Mouse (Mus musculus) midbrain, embryonic 14.5 days (tissue): ENCODE measurements around the gene Mcts1. TPM values are rescaled to one million over a fixed set of nuclear protein-coding genes. Genes with fewer than 3 reads are reported as not detected.

Source experiments
- ATAC-seq: fragments of 200-750 bp; cut with Nextera tagmentation; 2 replicates; pipeline ENCODE4 v1.8.0; 2017; ENCODE audit warnings: moderate number of reproducible peaks, moderate library complexity; ENCODE audit not compliant: low FRiP score, low TSS enrichment
- DNase-seq: peaks from one replicate; pipeline ENCODE4 v3.0.0-alpha.2; 2015
- H3K27ac ChIP-seq: fragments of 300-500 bp; sonication (generic); replicated peaks from 2 replicates; pipeline ENCODE4 v1.5.1; 2014; ENCODE audit warnings: mild to moderate bottlenecking, low read depth, low read length, moderate library complexity
- H3K27me3 ChIP-seq: fragments of 300-500 bp; sonication (generic); 2 replicates; pipeline ENCODE4 v1.6.1; 2014; ENCODE audit warnings: low read length, control low read depth, mixed read lengths; ENCODE audit not compliant: control insufficient read depth, insufficient read depth
- H3K36me3 ChIP-seq: fragments of 300-500 bp; sonication (generic); 2 replicates; pipeline ENCODE4 v1.6.1; 2014; ENCODE audit warnings: low read length, control low read depth; ENCODE audit not compliant: control insufficient read depth, insufficient read depth
- H3K4me1 ChIP-seq: fragments of 300-500 bp; sonication (generic); 2 replicates; pipeline ENCODE4 v1.6.1; 2014; ENCODE audit warnings: mild to moderate bottlenecking, antibody characterized with exemption, low read length, control low read depth; ENCODE audit not compliant: control insufficient read depth, insufficient read depth
- H3K4me2 ChIP-seq: fragments of 300-500 bp; sonication (generic); 2 replicates; pipeline ENCODE4 v1.6.1; 2014; ENCODE audit warnings: mild to moderate bottlenecking, low read length, moderate library complexity
- H3K4me3 ChIP-seq: fragments of 300-500 bp; sonication (generic); replicated peaks from 2 replicates; pipeline ENCODE4 v1.5.1; 2014; ENCODE audit warnings: low read depth, low read length
- H3K9ac ChIP-seq: fragments of 300-500 bp; sonication (generic); replicated peaks from 2 replicates; pipeline ENCODE4 v1.6.1; 2014; ENCODE audit warnings: mild to moderate bottlenecking, low read length, moderate library complexity
- H3K9me3 ChIP-seq: fragments of 300-500 bp; sonication (generic); 2 replicates; pipeline ENCODE4 v1.6.1; 2016; ENCODE audit warnings: low read length, control low read depth, mixed read lengths; ENCODE audit not compliant: control insufficient read depth
- WGBS: fragments of 180-500 bp; shearing (Covaris S2); extraction: QIAGEN DNeasy Blood & Tissue Kit; methylation state at CpG from one replicate; pipeline ENCODE4 v1.1.7; 2014; 5-methylcytosine and 5-hydroxymethylcytosine counted together
- polyA plus RNA-seq: library from polyadenylated mRNA; unstranded; fragments of >200 nt; fragmentation: Nextera tagmentation; extraction: Ambion mirVana; gene quantifications from 2 replicates; pipeline ENCODE4 v1.2.1, GENCODE M21; 2014

Gene Mcts1
- polyA plus RNA-seq: 167 and 181 TPM in 2 replicates

- WGBS: 27% methylated on average over 26 of the region's 26 CpGs
- ATAC-seq: peak; percentile 91
Measured at GRCm38 (mm10) chrX:38600177-38600994, at the start of gene Mcts1. TSS of gene Mcts1 (plus strand) at chrX:38600578.

GRCm38 (mm10) chrX:38553255-38553654 lies 47.1 kb upstream of the Mcts1 start:
- Histone ChIP-seq H3K4me2 (no peak overlapping the region), H3K36me3 (peaks cover 11% of the 10 kb centered on the region), H3K27me3 (no peaks in the 10 kb centered on the region), H3K27ac (no peak overlapping the region), H3K4me1 (no peaks in the 10 kb centered on the region), H3K4me3 (no peak overlapping the region), H3K9me3 (no peaks in the 10 kb centered on the region), H3K9ac (no peak overlapping the region)
- ATAC-seq (no peak), DNase-seq (no peak)

More at GRCm38 (mm10) chrX:38600177-38600994, at the start of gene Mcts1:
- no peaks in the 10 kb centered on the region for H3K4me1 ChIP-seq
- peak within 1 kb of the TSS; percentile 47 for H3K4me3 ChIP-seq
- no peaks in the 10 kb centered on the region for H3K27me3 ChIP-seq
- H3K27ac ChIP-seq: peak within 1 kb of the TSS; percentile 82
- peak within 1 kb of the TSS; percentile 62 for H3K9ac ChIP-seq
- H3K9me3 ChIP-seq: no peaks in the 10 kb centered on the region
- DNase-seq: peak; percentile 90
- peak within 1 kb of the TSS; percentile 59 for H3K4me2 ChIP-seq
- no peaks in the 10 kb centered on the region for H3K36me3 ChIP-seq

GRCm38 (mm10) chrX:38563941-38564541 lies 36.3 kb upstream of the Mcts1 start:
- ATAC-seq (no peak; the same call in 1 of the 2 replicates), DNase-seq (no peak)
- peak overlapping the region; percentile 93 for H3K27ac ChIP-seq
- H3K4me2 ChIP-seq: peak overlapping the region; percentile 65
- peaks cover 3% of the 10 kb centered on the region; the same call in 1 of the 2 replicates for H3K4me1 ChIP-seq
- H3K9me3 ChIP-seq: no peaks in the 10 kb centered on the region
- peak overlapping the region; percentile 60 for H3K9ac ChIP-seq
- no peaks in the 10 kb centered on the region for H3K27me3 ChIP-seq
- no peaks in the 10 kb centered on the region for H3K36me3 ChIP-seq
- WGBS: 21% methylated on average over 14 of the region's 19 CpGs
- peak overlapping the region; percentile 52 for H3K4me3 ChIP-seq

- H3K27me3 ChIP-seq: no peaks in the 10 kb centered on the region
- peak overlapping the region; percentile 93 for H3K27ac ChIP-seq
Measured at GRCm38 (mm10) chrX:38564542-38565175, 35.7 kb upstream of the Mcts1 start.

GRCm38 (mm10) chrX:38565176-38565542 lies 35.2 kb upstream of the Mcts1 start:
- Histone ChIP-seq H3K4me2 (peak overlapping the region; percentile 65), H3K27ac (peak overlapping the region; percentile 93), H3K9me3 (no peaks in the 10 kb centered on the region), H3K27me3 (no peaks in the 10 kb centered on the region), H3K4me1 (peaks cover 3% of the 10 kb centered on the region; the same call in 1 of the 2 replicates), H3K4me3 (peak overlapping the region; percentile 52), H3K9ac (peak overlapping the region; percentile 60; the same call in 1 of the 2 replicates), H3K36me3 (no peaks in the 10 kb centered on the region)
- DNase-seq (no peak), ATAC-seq (no peak)
- 23% methylated on average over 8 of the region's 8 CpGs for WGBS

More at GRCm38 (mm10) chrX:38564542-38565175, 35.7 kb upstream of the Mcts1 start:
- 23% methylated on average over 40 of the region's 52 CpGs for WGBS
- Histone ChIP-seq H3K4me1 (peaks cover 3% of the 10 kb centered on the region; the same call in 1 of the 2 replicates), H3K4me3 (peak overlapping the region; percentile 52), H3K4me2 (peak overlapping the region; percentile 65), H3K9me3 (no peaks in the 10 kb centered on the region), H3K9ac (peak overlapping the region; percentile 60), H3K36me3 (no peaks in the 10 kb centered on the region)
- DNase-seq (peak; percentile 94), ATAC-seq (peak; percentile 96)

- ATAC-seq (no peak), DNase-seq (no peak)
- Histone ChIP-seq H3K4me2 (no peak overlapping the region), H3K9me3 (no peaks in the 10 kb centered on the region), H3K4me3 (no peak overlapping the region), H3K27me3 (no peaks in the 10 kb centered on the region), H3K4me1 (peaks cover 3% of the 10 kb centered on the region; the same call in 1 of the 2 replicates), H3K36me3 (no peaks in the 10 kb centered on the region), H3K27ac (no peak overlapping the region), H3K9ac (no peak overlapping the region)
- 79% methylated on average over 6 of the region's 6 CpGs for WGBS
Measured at GRCm38 (mm10) chrX:38566521-38567205, 33.7 kb upstream of the Mcts1 start.

- ATAC-seq (no peak), DNase-seq (no peak)
- Histone ChIP-seq H3K4me2 (no peak within 1 kb of the TSS), H3K27ac (no peak within 1 kb of the TSS), H3K9me3 (no peaks in the 10 kb centered on the region), H3K27me3 (no peaks in the 10 kb centered on the region), H3K36me3 (no peaks in the 10 kb centered on the region), H3K4me3 (no peak within 1 kb of the TSS), H3K9ac (no peak within 1 kb of the TSS), H3K4me1 (no peaks in the 10 kb centered on the region)
- WGBS: 90% methylated on average over 15 of the region's 15 CpGs
Measured at GRCm38 (mm10) chrX:38576078-38576477, 24.3 kb upstream of the Mcts1 start, which contains the start of gene Cul4b. TSS of gene Cul4b (minus strand) at chrX:38576196.

GRCm38 (mm10) chrX:38581140-38581539 lies 19.2 kb upstream of the Mcts1 start:
- no peak for ATAC-seq
- H3K9ac ChIP-seq: no peak overlapping the region
- 100% methylated on average over 1 of the region's 1 CpGs for WGBS
- DNase-seq: no peak
- H3K9me3 ChIP-seq: no peaks in the 10 kb centered on the region
- no peak overlapping the region for H3K4me3 ChIP-seq
- no peaks in the 10 kb centered on the region for H3K4me1 ChIP-seq
- no peaks in the 10 kb centered on the region for H3K27me3 ChIP-seq
- no peak overlapping the region for H3K27ac ChIP-seq
- no peaks in the 10 kb centered on the region for H3K36me3 ChIP-seq
- no peak overlapping the region for H3K4me2 ChIP-seq
